Mouse (Mus musculus) left cerebral cortex, postnatal 36 days (tissue): ENCODE measurements around the gene Atl3. TPM values are rescaled to one million over a fixed set of nuclear protein-coding genes. Genes with fewer than 3 reads are reported as not detected.

ENCODE experiments used
- DNase-seq, 2 experiments: peaks; one replicate each; pipeline ENCODE4 v3.0.0; 2021 to 2022; ENCODE audit warnings: low spot score in 2 of 2, mixed read lengths in 1 of 2
- intact Hi-C: fragments of 180-260 bp; cut with DNase I; formaldehyde crosslinking; loops from one replicate; pipeline ENCODE4 v1.15.1; 2025
- total RNA-seq, 2 experiments: library from RNA; stranded (reverse); gene quantifications; 2 replicates each; pipeline ENCODE4 v1.2.3; 2021

Gene Atl3
- total RNA-seq, 2 experiments from 2014 or later, result 23.4 to 25.7 TPM

- no peak for DNase-seq
- intact Hi-C loops, result no loop called here
Observed at GRCm38 (mm10) chr19:7554881-7555280, 61.0 kb downstream of the Atl3 start.

GRCm38 (mm10) chr19:7556641-7557040 is 62.8 kb downstream of the Atl3 start:
- intact Hi-C loops, result no loop called here

DNA sequence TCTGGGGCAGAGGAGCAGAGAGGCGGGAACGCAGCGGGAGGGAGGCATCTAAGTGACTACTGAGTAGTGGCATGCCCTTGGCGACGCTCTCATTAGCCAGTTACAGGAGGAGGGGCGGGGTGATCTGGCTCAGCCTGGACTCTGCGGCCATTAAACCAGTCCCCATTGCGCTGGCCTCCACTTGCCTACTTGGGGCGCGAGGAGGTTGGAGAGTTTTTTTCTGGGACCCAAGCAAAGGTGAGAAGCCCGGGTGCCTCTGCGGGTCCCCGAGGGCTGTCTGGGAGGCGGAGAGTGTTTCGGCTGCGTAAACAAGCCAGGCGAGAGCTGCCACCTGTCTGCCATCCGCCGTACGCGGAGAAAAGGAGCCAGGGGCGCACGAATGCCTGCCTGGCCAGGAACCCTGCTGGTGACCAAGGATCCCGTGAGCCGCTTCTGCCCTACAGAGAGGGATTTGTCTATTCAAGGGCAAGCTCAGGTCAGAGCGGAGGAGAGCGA is 63.5 kb downstream of the Atl3 start, which contains the start of gene Pla2g16:
TSS of gene Pla2g16 (plus strand) at position 132 of the 495 bp plus-strand sequence.
- peak; percentile 18 to 30 for DNase-seq
- intact Hi-C loops, result no loop called here

More at GRCm38 (mm10) chr19:7556641-7557040, 62.8 kb downstream of the Atl3 start:
- no peak for DNase-seq

GRCm38 (mm10) chr19:7557844-7558243 is 64.0 kb downstream of the Atl3 start:
- intact Hi-C loops, result no loop called here
- no peak for DNase-seq

DNA sequence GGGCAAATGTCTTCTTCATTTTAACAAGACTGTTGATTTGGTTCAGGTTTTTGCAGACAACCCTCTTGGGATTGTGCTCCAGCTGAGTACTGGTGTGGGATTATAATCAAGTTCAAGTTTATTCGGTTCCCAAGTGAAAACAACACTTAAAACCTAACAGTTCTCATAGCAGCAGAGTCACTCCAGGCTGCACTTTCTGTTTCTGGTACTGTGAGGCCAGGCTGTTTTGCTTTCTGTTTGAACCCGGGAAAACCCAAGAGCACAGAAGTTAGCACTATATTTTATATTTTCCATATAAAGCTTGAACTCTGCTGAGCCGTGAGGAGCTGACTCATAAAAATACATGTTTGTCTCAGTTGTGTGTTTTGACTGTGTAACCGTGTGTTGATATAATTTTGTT is 64.8 kb downstream of the Atl3 start:
- intact Hi-C loops, result no loop called here
- no peak for DNase-seq

DNA sequence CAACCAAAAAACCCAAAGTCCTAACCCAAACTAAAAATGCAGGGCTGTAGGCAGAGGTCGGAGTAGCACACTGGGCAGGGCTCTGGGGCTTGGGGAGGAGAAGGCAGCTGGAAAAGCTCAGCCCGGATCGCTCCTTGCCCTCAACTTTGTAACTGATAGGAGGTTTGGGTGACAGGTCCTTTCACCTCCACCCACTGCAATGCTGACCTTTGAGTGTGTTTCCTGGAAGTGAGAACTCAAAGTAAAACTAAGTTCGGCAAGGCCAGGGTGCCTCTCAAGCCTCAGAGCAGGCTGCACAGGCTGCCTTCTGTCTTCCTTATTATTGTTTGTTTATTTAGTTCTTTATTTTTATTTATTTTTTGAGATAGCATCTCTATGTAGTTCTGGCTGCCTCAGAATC is 66.1 kb downstream of the Atl3 start:
- DNase-seq, result no peak
- intact Hi-C loops, result no loop called here

DNA sequence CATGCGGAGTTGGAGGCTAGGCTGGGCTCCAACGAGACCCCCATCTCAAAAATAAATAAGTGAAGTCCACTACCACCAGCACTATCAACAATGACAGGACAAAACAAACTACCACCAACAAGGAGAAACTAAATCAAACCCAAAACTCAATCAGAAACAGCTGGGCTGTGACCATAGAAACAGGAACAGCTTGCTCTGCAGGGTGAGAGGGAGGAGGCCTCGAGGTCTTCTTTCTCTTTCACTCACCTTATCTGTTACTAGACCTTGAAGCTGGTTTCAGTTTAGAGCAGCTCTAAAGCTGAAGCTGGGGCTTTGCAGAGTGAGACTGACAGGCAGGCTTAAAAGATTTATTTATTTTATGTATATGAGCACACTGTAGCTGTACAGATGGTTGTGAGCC is 67.6 kb downstream of the Atl3 start:
- intact Hi-C loops, result no loop called here
- no peak for DNase-seq

DNA sequence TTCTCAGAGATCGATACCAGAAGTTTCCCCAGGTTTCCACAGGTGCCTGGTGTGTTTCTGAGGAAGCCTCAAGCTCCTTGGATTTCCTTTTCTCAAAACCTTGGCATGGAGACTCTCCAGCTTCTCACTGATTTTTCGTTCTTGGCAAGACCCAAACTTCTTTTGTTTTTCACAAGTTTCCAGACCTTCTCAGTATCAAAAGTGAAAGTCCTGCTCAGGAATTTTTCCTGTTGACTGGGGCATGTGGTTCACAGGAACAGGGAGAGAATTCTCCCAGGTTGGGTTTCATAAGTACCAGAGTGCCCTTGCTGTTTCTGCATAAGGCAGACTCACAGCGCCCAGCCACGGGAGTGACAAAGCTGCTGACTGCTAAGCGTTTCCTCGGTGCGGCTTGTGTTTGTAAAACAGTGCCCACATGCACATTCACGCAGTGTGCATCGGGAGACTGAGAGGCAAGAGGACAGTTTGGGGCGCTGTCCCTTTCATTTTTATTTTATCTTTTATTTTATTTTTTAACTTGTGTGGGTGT is 68.8 kb downstream of the Atl3 start:
- no peak for DNase-seq
- intact Hi-C loops, result no loop called here

DNA sequence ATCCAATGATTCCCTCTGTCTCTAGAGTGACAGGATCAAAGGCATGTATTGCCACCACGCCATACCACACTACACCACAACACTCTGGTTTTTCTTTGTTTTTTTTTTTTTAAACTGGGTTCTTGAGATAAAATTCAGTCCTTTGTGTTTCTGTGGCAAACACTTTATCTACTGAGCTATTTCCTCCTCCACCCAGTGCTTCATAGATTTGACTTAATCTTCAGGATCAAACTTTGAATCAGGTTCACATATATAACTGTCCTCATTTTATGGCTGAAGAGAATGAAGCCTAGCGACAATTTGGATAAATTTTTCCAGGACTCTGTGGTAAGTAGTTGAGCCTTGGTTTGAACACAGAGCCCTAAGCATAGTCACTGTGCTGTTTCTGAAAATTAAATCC is 69.8 kb downstream of the Atl3 start:
- no peak for DNase-seq
- intact Hi-C loops, result no loop called here

- no peak for DNase-seq
- intact Hi-C loops, result no loop called here
Observed at GRCm38 (mm10) chr19:7564457-7564856, 70.6 kb downstream of the Atl3 start.

- DNase-seq, result peak; percentile 24 to 34
- intact Hi-C loops, result no loop called here
Observed at GRCm38 (mm10) chr19:7566826-7567225, 73.0 kb downstream of the Atl3 start.

DNA sequence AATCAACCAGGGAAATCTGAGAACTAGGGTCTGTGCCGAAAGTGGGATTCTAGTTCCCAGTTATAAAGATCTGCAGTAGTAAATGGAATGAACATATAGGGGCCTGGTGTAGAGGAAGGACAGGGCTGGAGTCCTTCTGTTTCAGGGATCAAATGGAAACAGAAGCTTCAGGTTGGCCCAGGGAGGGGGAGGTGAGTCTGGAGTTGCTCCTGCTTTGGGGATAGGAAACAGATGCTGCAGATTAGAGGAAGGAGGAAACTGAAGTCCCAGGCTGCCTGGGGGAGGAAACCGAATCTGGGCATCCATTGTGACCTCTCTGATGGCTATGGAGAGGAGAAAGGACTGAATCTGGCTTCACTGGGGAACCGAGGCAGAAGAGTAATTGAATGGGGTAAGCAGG is 74.5 kb downstream of the Atl3 start:
- intact Hi-C loops, result no loop called here

DNA sequence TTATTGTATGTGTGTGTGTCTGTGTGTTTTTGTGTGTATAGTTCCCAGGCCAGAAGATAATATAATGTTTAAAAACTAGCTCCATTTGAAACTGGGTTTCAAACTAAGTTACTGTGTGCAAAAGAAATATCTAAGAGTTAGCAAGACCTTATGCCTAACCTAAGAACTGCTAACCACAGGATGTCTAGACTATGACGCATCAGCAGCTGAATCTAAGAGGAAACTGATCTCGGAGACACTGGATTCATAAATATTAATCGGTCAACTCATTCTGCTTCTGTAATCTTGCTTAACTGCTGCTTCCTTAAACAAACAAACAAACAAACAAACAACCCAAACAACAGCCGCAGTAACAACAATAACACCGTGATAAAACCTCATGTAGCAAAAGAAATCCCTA is 75.8 kb downstream of the Atl3 start:
- DNase-seq, result no peak
- intact Hi-C loops, result no loop called here

More for the DNA sequence above, 74.5 kb downstream of the Atl3 start:
- DNase-seq, result no peak

DNA sequence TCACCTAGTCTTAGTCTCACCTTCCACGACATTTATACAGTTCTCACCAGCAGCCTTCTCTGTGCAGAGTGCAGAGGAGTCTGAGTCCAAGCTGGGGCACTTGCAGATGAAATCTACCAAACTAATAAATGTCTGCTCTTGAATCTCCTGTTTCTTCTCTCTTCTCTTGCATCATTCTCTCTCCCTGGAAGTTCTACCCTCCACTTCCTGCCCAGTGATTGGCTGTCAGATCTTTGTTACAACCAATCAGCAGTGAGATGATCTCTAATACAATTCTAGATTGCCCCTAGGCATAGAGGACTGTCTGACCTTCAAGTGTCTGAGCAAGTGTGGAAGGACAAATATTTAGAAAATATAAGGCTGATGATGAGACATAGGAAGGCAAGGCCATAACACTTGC is 82.3 kb downstream of the Atl3 start:
- DNase-seq, result no peak
- intact Hi-C loops, result no loop called here

- no peak for DNase-seq
- intact Hi-C loops, result no loop called here
Observed at GRCm38 (mm10) chr19:7577710-7578109, 83.9 kb downstream of the Atl3 start.

DNA sequence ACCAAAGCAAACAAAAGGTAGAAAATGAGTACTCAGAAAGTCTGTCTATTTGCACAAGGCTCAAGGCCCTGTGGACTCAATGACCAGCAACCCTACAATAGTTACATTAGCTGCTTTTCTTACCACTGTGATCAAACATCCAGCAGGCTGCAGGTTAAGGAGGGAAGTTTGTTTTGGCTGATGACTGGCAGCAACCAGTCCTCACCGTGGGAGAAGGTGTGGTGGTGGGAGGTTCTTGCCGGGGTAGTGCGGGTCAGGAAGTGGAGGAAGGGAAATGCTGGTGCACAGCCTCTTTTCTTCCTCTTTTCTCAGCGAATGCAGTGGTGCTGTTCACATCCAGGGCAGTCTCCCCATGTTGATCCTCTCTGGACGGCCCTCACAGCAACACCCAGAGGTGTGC is 87.2 kb downstream of the Atl3 start:
- intact Hi-C loops, result no loop called here
- no peak for DNase-seq

- intact Hi-C loops, result no loop called here
- no peak for DNase-seq
Observed at GRCm38 (mm10) chr19:7583101-7583500, 89.3 kb downstream of the Atl3 start.

DNA sequence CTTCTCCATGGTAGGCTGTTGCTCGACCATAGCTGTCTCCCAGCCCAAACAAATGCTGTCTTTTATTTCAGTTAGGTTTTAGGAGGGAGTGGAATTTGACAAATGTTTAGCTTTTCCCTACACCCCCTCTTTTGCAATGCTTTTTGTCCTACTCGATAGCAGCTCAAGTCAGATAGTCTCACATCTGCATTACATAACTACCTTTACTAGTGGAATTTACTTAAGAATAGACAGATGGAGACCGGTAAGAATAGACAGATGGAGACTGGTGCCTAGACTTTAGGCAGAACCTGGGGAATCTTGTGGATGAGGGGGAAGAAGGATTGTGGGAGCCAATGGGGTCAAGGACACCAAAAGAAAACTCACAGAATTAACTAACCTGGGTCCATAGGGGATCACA is 89.8 kb downstream of the Atl3 start:
- DNase-seq, result no peak
- intact Hi-C loops, result no loop called here

GRCm38 (mm10) chr19:7585279-7585678 is 91.4 kb downstream of the Atl3 start:
- intact Hi-C loops, result no loop called here
- DNase-seq, result no peak

DNA sequence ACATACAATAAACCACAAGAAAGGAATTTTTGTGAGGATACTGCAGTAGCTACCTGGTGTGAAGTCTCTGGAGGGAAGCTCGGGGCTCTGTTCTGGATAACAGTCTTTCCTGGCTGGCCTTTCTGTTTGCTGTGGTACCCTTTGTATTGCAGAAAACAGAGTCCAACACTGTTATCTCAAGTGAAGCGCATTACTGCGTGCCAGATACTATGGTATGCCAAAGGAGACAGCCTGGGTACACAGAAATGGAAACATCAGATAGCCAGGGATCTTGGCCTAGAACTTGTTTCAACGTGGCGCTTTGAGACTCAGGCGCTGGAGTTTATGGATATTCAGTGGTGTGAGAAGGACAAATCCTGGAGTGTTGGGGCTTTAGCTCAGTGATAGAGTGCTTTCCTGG is 91.9 kb downstream of the Atl3 start:
- DNase-seq, result no peak
- intact Hi-C loops, result no loop called here
